Mouse (Mus musculus): ENCODE results near the gene Nab1. TPM values are rescaled to one million over a fixed set of nuclear protein-coding genes. Genes with fewer than 3 reads are reported as not detected.
A peak's percentile ranks its signal among the peaks of the same experiment; 100 is the strongest.

Gene Nab1
- polyA plus RNA-seq, 1 experiment from 2014 or later, result 18.1 TPM

GRCm38 (mm10) chr1:52474291-52474690, 26.2 kb downstream of the Nab1 start:
- no peak for DNase-seq (ENCODE audit: low spot score)

GRCm38 (mm10) chr1:52470811-52471489, 29.5 kb downstream of the Nab1 start:
- no peak for DNase-seq (ENCODE audit: low spot score)

DNA sequence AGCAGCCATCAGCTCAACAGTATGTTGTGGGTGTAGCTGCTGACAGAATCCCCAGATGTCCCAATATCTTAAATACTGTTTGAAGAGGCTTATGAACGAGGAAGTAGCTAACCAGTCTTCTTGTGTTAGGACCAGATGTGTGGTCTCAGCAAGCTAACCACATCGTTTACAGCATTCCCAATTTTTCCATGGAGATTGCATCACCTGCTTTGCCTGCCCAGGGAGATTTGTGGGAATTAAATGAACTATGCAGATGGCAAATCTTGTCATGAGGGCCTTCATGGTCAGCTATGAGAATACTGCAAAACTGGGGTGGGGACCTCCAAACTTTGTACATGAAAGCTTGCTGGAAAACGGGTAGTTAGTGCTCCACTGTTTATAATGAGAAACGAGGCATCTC, 30.2 kb downstream of the Nab1 start:
- DNase-seq (ENCODE audit: low spot score), result no peak

GRCm38 (mm10) chr1:52466518-52467120, 33.9 kb downstream of the Nab1 start:
- no peak for DNase-seq (ENCODE audit: low spot score)

- DNase-seq (ENCODE audit: low spot score), result no peak
Measured at GRCm38 (mm10) chr1:52465830-52466229, 34.6 kb downstream of the Nab1 start.

- no peak for DNase-seq (ENCODE audit: low spot score)
Measured at GRCm38 (mm10) chr1:52465264-52465663, 35.2 kb downstream of the Nab1 start.

DNA sequence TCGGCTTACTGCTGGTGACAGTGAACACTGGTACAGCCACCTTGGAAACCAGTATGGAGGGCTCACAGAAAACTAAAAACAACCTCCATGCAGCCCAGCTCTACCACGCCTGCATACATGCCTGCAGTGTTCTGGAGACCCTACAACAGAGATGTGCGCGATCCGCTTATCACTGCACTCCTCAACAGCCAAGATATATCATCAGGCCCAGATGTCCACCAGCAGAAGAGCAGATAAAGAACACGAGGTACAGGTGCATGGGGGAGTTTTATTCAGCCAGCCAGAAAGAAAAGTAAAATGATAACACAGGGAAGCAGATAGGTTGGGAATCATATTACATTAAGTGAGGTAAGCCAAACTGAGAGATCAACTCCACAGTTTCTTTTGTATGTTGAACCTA, 37.2 kb downstream of the Nab1 start:
- no peak for DNase-seq (ENCODE audit: low spot score)

DNA sequence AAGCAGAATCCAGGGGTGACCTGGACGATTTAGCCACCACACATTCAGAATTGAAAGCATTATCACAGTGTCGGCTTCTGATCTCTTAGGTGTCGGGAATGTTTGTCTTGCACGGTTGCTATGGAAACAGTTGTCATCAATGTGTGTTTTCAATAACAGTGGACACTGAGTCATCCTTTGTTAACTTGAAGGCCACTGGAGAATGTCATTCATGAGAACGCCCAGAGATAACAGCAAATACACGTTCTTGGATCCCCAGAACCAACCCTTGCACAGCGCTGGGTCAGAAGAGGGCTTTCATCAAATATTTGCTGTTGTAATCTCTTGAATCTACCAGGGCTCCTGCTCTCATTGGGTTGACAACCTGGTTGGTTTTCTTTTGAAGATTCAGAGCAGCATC, 43.9 kb downstream of the Nab1 start:
- no peak for DNase-seq (ENCODE audit: low spot score)

DNA sequence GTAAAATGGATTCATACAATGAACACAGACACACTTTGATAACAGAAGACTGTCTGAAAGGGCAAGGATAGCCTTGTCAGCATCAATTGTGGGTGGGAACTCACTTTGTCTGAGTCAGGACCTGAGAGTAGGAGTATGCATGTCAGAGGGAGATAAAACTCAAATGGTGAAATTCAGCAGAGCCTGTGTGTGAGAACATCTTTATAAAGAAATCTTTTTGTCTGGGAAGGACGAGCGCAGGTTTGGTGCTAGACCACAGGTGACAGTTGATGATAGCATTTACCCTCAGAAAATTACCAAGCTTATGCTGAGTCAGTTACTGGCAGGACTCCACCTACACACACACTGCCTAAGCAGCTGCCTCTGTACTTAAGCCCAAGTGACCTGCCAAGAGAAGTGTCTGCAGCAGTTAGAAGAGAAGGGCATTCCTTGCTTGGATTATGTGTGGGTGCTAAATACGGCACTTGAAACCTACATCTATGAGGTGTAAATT, 45.9 kb downstream of the Nab1 start:
- DNase-seq (ENCODE audit: low spot score), result no peak

GRCm38 (mm10) chr1:52451360-52451759, 49.1 kb downstream of the Nab1 start:
- no peak for DNase-seq (ENCODE audit: low spot score)

GRCm38 (mm10) chr1:52435856-52436255, 64.6 kb downstream of the Nab1 start:
- no peak for DNase-seq (ENCODE audit: low spot score)

DNA sequence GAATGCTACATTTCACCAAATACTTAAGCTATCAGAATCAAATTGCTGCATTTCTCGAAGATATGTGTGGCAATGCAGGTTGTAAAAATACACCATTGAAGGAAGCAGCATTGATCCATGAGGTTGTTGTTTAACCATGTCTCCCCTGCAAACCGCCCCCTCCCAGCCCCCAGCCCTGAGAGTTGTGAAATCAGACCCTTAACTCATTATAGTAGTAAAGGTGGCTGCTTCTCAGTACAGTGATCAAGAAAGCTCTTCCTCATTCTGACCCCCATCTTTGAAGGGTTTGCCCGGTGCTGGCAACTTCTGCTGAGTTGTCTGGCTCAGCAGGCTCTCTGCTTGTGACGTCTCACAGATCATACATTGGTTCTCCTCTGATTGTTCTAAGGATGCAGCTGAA, 66.4 kb downstream of the Nab1 start:
- DNase-seq (ENCODE audit: low spot score), result no peak

- DNase-seq (ENCODE audit: low spot score), result no peak
Measured at GRCm38 (mm10) chr1:52431806-52432205, 68.7 kb downstream of the Nab1 start.

DNA sequence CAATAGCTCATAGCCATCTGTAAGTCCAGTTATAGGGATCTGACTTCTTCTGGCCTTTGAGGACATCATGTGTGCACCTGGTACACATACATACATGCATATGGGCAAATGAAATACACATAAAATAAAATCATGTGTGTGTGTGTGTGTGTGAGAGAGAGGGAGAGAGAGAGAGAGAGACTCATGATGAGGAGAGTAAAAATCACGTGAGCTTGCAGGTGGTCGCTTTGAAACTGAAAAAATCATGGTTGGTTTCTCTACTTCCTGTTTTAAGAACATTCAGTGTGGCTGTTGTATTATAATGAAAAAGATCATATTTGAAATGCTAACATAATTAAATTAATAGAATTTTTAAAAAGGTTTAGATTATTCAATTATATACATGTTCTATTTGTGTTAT, 69.9 kb downstream of the Nab1 start:
- peak; percentile 57 for DNase-seq (ENCODE audit: low spot score)

DNA sequence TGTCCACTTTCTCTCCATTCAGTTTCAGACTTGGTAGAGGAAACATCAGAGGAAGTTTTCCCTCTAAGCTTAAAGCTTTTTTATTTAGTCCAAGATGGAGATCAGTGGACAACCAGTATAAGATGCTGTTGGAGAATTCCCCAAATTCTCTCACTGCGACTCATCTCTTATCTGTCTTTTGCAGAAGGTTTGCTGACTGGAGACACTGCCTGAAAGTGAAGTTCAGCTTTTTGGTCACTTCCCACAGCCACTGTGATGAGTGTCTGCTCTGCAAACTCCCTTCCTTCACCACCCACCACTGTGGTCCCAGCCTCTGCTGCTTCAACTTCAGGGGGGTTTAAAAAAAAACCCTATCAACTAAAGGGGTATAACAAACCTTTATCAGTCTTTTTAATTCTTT, 70.4 kb downstream of the Nab1 start:
- DNase-seq (ENCODE audit: low spot score), result no peak

GRCm38 (mm10) chr1:52427841-52428464, 72.5 kb downstream of the Nab1 start:
- no peak for DNase-seq (ENCODE audit: low spot score)

DNA sequence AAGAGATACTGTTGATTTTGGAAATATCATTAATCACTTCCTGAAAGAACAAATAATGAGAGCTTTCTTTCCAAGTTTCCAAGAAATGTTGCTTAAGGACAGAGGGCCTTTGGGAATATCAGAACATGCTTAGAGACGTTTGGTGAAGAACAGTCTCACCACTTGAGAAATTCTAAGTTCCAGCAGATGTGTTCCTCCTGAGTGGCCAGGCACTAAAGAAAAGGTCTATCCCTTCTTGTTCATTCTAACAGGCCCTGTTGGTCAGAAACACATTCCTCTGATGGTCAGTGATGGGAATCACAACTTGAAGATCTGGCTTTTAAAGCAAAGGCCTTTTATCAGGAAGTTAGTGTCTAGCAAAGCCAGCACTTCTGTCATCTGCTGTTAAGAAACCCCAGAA, 76.6 kb downstream of the Nab1 start:
- no peak for DNase-seq (ENCODE audit: low spot score)

DNA sequence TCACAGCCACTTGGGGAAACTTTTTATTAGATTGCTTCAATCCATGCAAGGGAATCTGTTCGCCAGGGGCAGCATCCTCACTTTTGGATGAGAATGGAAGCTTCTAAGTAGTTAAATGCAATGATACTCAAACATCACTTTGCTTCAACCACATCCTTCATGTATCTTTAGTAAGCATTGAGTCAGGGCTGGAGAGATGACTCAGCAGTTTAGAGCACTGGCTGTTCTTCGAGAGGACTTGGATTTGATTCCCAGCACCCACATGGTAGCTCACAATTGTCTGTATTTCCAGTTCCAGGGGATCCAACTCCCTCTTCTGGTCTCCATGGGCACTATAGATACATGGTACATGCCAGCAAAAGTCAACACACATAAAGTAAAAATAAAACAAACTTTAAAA, 77.4 kb downstream of the Nab1 start:
- DNase-seq (ENCODE audit: low spot score), result no peak

- no peak for DNase-seq (ENCODE audit: low spot score)
Measured at GRCm38 (mm10) chr1:52422137-52422536, 78.3 kb downstream of the Nab1 start.

GRCm38 (mm10) chr1:52421623-52422022, 78.9 kb downstream of the Nab1 start:
- no peak for DNase-seq (ENCODE audit: low spot score)

- no peak for DNase-seq (ENCODE audit: low spot score)
Measured at GRCm38 (mm10) chr1:52419088-52419819, 81.2 kb downstream of the Nab1 start.

Measured in thymus, postnatal 0 days (tissue).